Mouse (Mus musculus): ENCODE data around the gene Rpl18. TPM values are rescaled to one million over a fixed set of nuclear protein-coding genes. Genes with fewer than 3 reads are reported as not detected.

Rpl18 gene
- polyA plus RNA-seq, 1 experiment from 2014 or later: 603 TPM

GRCm38 (mm10) chr7:45715741-45716459 is 643 bp downstream of the Rpl18 start:
- Histone ChIP-seq H3K27ac (ENCODE audit: low read depth, low read length) (peak overlapping the region; percentile 62), H3K9ac (replicated peaks; ENCODE audit: low read depth, low read length) (no peak overlapping the region), H3K27me3 (ENCODE audit: control insufficient read depth, insufficient read depth, low read length) (no peaks in the 10 kb centered on the region; the same call in 1 of the 2 replicates), H3K36me3 (ENCODE audit: control insufficient read depth, insufficient read depth, low read length) (peaks cover 36% of the 10 kb centered on the region), H3K4me1 (ENCODE audit: control insufficient read depth, insufficient read depth, low read length) (peaks cover 36% of the 10 kb centered on the region), H3K4me2 (ENCODE audit: low read depth, low read length) (peak overlapping the region; percentile 92), H3K9me3 (ENCODE audit: control insufficient read depth, low read length) (no peaks in the 10 kb centered on the region), H3K4me3 (ENCODE audit: low read depth, low read length) (peak overlapping the region; percentile 62)
- ATAC-seq (ENCODE audit: low read depth): no peak
- WGBS: 85% methylated on average over 19 of the region's 19 CpGs

DNA sequence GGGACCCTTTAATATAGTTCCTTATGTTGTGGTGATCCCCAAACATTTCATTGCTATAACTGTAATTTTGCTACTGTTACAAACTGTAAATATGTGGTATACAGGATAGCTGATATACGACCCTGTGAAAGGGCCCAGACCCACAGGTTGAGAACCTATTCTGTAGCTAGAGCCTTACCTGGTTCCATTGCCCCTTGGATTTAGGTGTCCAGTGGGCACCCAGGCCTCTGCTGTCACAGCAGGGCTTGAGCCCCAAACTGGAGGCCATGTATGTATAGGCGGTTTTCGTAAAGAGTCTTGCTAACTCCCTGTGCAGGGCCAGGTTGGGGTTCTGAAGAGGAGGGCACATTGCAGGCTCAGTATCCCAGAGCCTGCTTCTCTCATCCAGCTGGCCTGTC is 1.2 kb downstream of the Rpl18 start:
- Histone ChIP-seq H3K9ac (replicated peaks; ENCODE audit: low read depth, low read length) (no peak overlapping the region), H3K9me3 (ENCODE audit: control insufficient read depth, low read length) (no peaks in the 10 kb centered on the region), H3K36me3 (ENCODE audit: control insufficient read depth, insufficient read depth, low read length) (peaks cover 33% of the 10 kb centered on the region), H3K27me3 (ENCODE audit: control insufficient read depth, insufficient read depth, low read length) (no peaks in the 10 kb centered on the region; the same call in 1 of the 2 replicates), H3K4me3 (ENCODE audit: low read depth, low read length) (peak overlapping the region; percentile 62), H3K27ac (ENCODE audit: low read depth, low read length) (no peak overlapping the region), H3K4me2 (ENCODE audit: low read depth, low read length) (peak overlapping the region; percentile 92), H3K4me1 (ENCODE audit: control insufficient read depth, insufficient read depth, low read length) (peaks cover 36% of the 10 kb centered on the region)
- WGBS: 97% methylated on average over 3 of the region's 3 CpGs
- no peak for ATAC-seq (ENCODE audit: low read depth)

GRCm38 (mm10) chr7:45716952-45717917 is 2.0 kb downstream of the Rpl18 start:
- Histone ChIP-seq H3K4me1 (ENCODE audit: control insufficient read depth, insufficient read depth, low read length) (peaks cover 36% of the 10 kb centered on the region), H3K4me2 (ENCODE audit: low read depth, low read length) (peak overlapping the region; percentile 92), H3K9ac (replicated peaks; ENCODE audit: low read depth, low read length) (peak overlapping the region; percentile 70), H3K4me3 (ENCODE audit: low read depth, low read length) (peak overlapping the region; percentile 58), H3K27me3 (ENCODE audit: control insufficient read depth, insufficient read depth, low read length) (no peaks in the 10 kb centered on the region; the same call in 1 of the 2 replicates), H3K36me3 (ENCODE audit: control insufficient read depth, insufficient read depth, low read length) (peaks cover 26% of the 10 kb centered on the region), H3K27ac (ENCODE audit: low read depth, low read length) (peak overlapping the region; percentile 85), H3K9me3 (ENCODE audit: control insufficient read depth, low read length) (no peaks in the 10 kb centered on the region)
- 13% methylated on average over 31 of the region's 31 CpGs for WGBS
- ATAC-seq (ENCODE audit: low read depth): peak; percentile 16

DNA sequence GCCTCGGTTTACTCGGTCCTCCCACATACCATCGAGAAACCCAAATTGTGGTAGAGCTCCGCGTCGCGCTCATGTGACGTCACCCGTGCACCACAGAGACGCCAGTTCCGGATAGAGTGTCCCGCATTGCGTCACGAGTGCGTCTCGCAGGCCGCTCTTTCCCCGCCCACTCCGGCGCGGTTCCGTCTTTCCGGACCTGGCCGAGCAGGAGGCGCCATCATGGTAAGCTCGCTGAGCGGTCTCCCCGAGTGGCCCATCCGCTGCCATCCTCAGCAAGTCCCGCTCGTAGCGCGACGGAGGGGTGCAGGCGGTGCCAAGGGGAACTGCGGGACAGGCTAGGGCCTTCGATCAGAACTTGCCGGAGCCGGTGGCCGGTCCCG is 2.7 kb downstream of the Rpl18 start, which contains the start of gene Sphk2:
Sphk2 (minus strand) TSS at position 85 of the 380 bp plus-strand sequence.
- Histone ChIP-seq H3K36me3 (ENCODE audit: control insufficient read depth, insufficient read depth, low read length) (peaks cover 19% of the 10 kb centered on the region), H3K4me1 (ENCODE audit: control insufficient read depth, insufficient read depth, low read length) (peaks cover 36% of the 10 kb centered on the region), H3K4me2 (ENCODE audit: low read depth, low read length) (peak within 1 kb of the TSS; percentile 92), H3K9me3 (ENCODE audit: control insufficient read depth, low read length) (no peaks in the 10 kb centered on the region), H3K27me3 (ENCODE audit: control insufficient read depth, insufficient read depth, low read length) (no peaks in the 10 kb centered on the region; the same call in 1 of the 2 replicates), H3K4me3 (ENCODE audit: low read depth, low read length) (peak within 1 kb of the TSS; percentile 58), H3K9ac (replicated peaks; ENCODE audit: low read depth, low read length) (peak within 1 kb of the TSS; percentile 70), H3K27ac (ENCODE audit: low read depth, low read length) (peak within 1 kb of the TSS; percentile 85)
- WGBS: under 1% methylated on average over 41 of the region's 41 CpGs
- peak; percentile 73 for ATAC-seq (ENCODE audit: low read depth)

- Histone ChIP-seq H3K27ac (ENCODE audit: low read depth, low read length) (peak overlapping the region; percentile 85), H3K9me3 (ENCODE audit: control insufficient read depth, low read length) (no peaks in the 10 kb centered on the region), H3K4me1 (ENCODE audit: control insufficient read depth, insufficient read depth, low read length) (peaks cover 36% of the 10 kb centered on the region), H3K9ac (replicated peaks; ENCODE audit: low read depth, low read length) (peak overlapping the region; percentile 66), H3K36me3 (ENCODE audit: control insufficient read depth, insufficient read depth, low read length) (peaks cover 16% of the 10 kb centered on the region), H3K4me2 (ENCODE audit: low read depth, low read length) (peak overlapping the region; percentile 60), H3K4me3 (ENCODE audit: low read depth, low read length) (peak overlapping the region; percentile 58), H3K27me3 (ENCODE audit: control insufficient read depth, insufficient read depth, low read length) (no peaks in the 10 kb centered on the region; the same call in 1 of the 2 replicates)
- 1% methylated on average over 20 of the region's 20 CpGs for WGBS
- ATAC-seq (ENCODE audit: low read depth): no peak
These were observed 3.1 kb downstream of the Rpl18 start for GRCm38 (mm10) chr7:45718331-45718730.

GRCm38 (mm10) chr7:45719180-45719579 is 3.9 kb downstream of the Rpl18 start:
- Histone ChIP-seq H3K4me2 (ENCODE audit: low read depth, low read length) (peak overlapping the region; percentile 60), H3K4me1 (ENCODE audit: control insufficient read depth, insufficient read depth, low read length) (peaks cover 34% of the 10 kb centered on the region), H3K9ac (replicated peaks; ENCODE audit: low read depth, low read length) (peak overlapping the region; percentile 66), H3K9me3 (ENCODE audit: control insufficient read depth, low read length) (no peaks in the 10 kb centered on the region), H3K27me3 (ENCODE audit: control insufficient read depth, insufficient read depth, low read length) (no peaks in the 10 kb centered on the region; the same call in 1 of the 2 replicates), H3K27ac (ENCODE audit: low read depth, low read length) (no peak overlapping the region), H3K36me3 (ENCODE audit: control insufficient read depth, insufficient read depth, low read length) (peaks cover 25% of the 10 kb centered on the region), H3K4me3 (ENCODE audit: low read depth, low read length) (peak overlapping the region; percentile 58; the same call in 1 of the 2 replicates)
- no peak for ATAC-seq (ENCODE audit: low read depth)
- 83% methylated on average over 10 of the region's 10 CpGs for WGBS

GRCm38 (mm10) chr7:45719738-45720412 is 4.6 kb downstream of the Rpl18 start:
- no peaks in the 10 kb centered on the region for H3K9me3 ChIP-seq (ENCODE audit: control insufficient read depth, low read length)
- no peak overlapping the region for H3K4me3 ChIP-seq (ENCODE audit: low read depth, low read length)
- 95% methylated on average over 15 of the region's 16 CpGs for WGBS
- no peak overlapping the region for H3K27ac ChIP-seq (ENCODE audit: low read depth, low read length)
- H3K36me3 ChIP-seq (ENCODE audit: control insufficient read depth, insufficient read depth, low read length): peaks cover 31% of the 10 kb centered on the region
- H3K4me1 ChIP-seq (ENCODE audit: control insufficient read depth, insufficient read depth, low read length): peaks cover 29% of the 10 kb centered on the region
- no peak overlapping the region for H3K9ac ChIP-seq (replicated peaks; ENCODE audit: low read depth, low read length)
- no peak overlapping the region for H3K4me2 ChIP-seq (ENCODE audit: low read depth, low read length)
- no peak for ATAC-seq (ENCODE audit: low read depth)
- no peaks in the 10 kb centered on the region; the same call in 1 of the 2 replicates for H3K27me3 ChIP-seq (ENCODE audit: control insufficient read depth, insufficient read depth, low read length)

- 85% methylated on average over 12 of the region's 14 CpGs for WGBS
- Histone ChIP-seq H3K4me2 (ENCODE audit: low read depth, low read length) (no peak within 1 kb of the TSS), H3K4me1 (ENCODE audit: control insufficient read depth, insufficient read depth, low read length) (peaks cover 26% of the 10 kb centered on the region), H3K27ac (ENCODE audit: low read depth, low read length) (no peak within 1 kb of the TSS), H3K9ac (replicated peaks; ENCODE audit: low read depth, low read length) (no peak within 1 kb of the TSS), H3K27me3 (ENCODE audit: control insufficient read depth, insufficient read depth, low read length) (no peaks in the 10 kb centered on the region), H3K36me3 (ENCODE audit: control insufficient read depth, insufficient read depth, low read length) (peaks cover 38% of the 10 kb centered on the region), H3K4me3 (ENCODE audit: low read depth, low read length) (no peak within 1 kb of the TSS), H3K9me3 (ENCODE audit: control insufficient read depth, low read length) (no peaks in the 10 kb centered on the region)
- no peak for ATAC-seq (ENCODE audit: low read depth)
These were observed 5.4 kb downstream of the Rpl18 start, which contains the start of gene Fam83e for GRCm38 (mm10) chr7:45720413-45721233. Gene Fam83e, plus strand, starts transcription at chr7:45721212.

All from neural tube, embryonic 14.5 days (tissue).